Mouse (Mus musculus) G1E (cell line): ENCODE results near the gene Dlgap5. TPM values are rescaled to one million over a fixed set of nuclear protein-coding genes. Genes with fewer than 3 reads are reported as not detected.

Experiments
- ATAC-seq: 2 replicates; pipeline ENCODE4 v1.8.0; 2016; ENCODE audit warnings: mild to moderate bottlenecking; ENCODE audit not compliant: insufficient number of reproducible peaks, poor library complexity, low FRiP score, severe bottlenecking; ENCODE audit errors: extremely low read depth
- DNase-seq: peaks from one replicate; pipeline ENCODE4 v3.0.0; 2012; ENCODE audit warnings: low spot score
- H3K27me3 ChIP-seq: 2 replicates; pipeline ENCODE4 v1.6.1; 2012; ENCODE audit warnings: mild to moderate bottlenecking, low read length, inconsistent platforms; ENCODE audit not compliant: insufficient read depth
- H3K36me3 ChIP-seq: replicated peaks from 2 replicates; pipeline ENCODE3; 2012; ENCODE audit warnings: mild to moderate bottlenecking, inconsistent platforms
- H3K4me1 ChIP-seq: 2 replicates; pipeline ENCODE4 v1.6.1; 2012; ENCODE audit warnings: low read depth, low read length, inconsistent platforms, mixed read lengths; ENCODE audit not compliant: insufficient read depth
- H3K4me3 ChIP-seq: 2 replicates; pipeline ENCODE4 v1.5.1; 2012; ENCODE audit warnings: low read depth, mild to moderate bottlenecking, inconsistent platforms, low read length, moderate library complexity, mixed read lengths
- H3K9me3 ChIP-seq: replicated peaks from 2 replicates; pipeline ENCODE4 v1.6.1; 2012; ENCODE audit warnings: inconsistent platforms
- CTCF ChIP-seq: IDR thresholded peaks from 2 replicates; pipeline ENCODE4 v1.5.1; 2012; ENCODE audit warnings: low read depth, low read length, inconsistent platforms, mixed read lengths
- GATA1 ChIP-seq: IDR thresholded peaks from 2 replicates; pipeline ENCODE4 v1.6.1; 2012; ENCODE audit warnings: borderline replicate concordance, low read length, inconsistent platforms, mixed read lengths
- GATA2 ChIP-seq: IDR thresholded peaks from 2 replicates; pipeline ENCODE4 v1.6.1; 2012; ENCODE audit warnings: low read depth, low read length, inconsistent platforms, borderline replicate concordance
- POLR2AphosphoS5 ChIP-seq: IDR thresholded peaks from 2 replicates; pipeline ENCODE4 v1.6.1; 2012; ENCODE audit warnings: low read depth, low read length, inconsistent platforms; ENCODE audit not compliant: insufficient replicate concordance
- TAL1 ChIP-seq: conservative IDR thresholded peaks from 2 replicates; pipeline ENCODE4 v1.6.1; 2012; ENCODE audit warnings: low read depth, low read length, inconsistent platforms, mixed read lengths
- polyA plus RNA-seq: library from polyadenylated mRNA; stranded (reverse); fragments of >175 nt; gene quantifications from 2 replicates; pipeline ENCODE4 v1.2.3, GENCODE M21; 2012
- total RNA-seq, 2 experiments: library from RNA; stranded (forward) in 1 of 2; stranded (reverse) in 1 of 2; fragments of 200-1000 nt in 1 of 2; fragments of >200 nt in 1 of 2; fragmentation: Nextera tagmentation in 1 of 2; gene quantifications; 2 replicates each; pipeline ENCODE4 v1.2.3; 2014 to 2017

The Dlgap5 gene
- total and polyA plus RNA-seq, 3 experiments: 21.6 to 119 (median 109) TPM

DNA sequence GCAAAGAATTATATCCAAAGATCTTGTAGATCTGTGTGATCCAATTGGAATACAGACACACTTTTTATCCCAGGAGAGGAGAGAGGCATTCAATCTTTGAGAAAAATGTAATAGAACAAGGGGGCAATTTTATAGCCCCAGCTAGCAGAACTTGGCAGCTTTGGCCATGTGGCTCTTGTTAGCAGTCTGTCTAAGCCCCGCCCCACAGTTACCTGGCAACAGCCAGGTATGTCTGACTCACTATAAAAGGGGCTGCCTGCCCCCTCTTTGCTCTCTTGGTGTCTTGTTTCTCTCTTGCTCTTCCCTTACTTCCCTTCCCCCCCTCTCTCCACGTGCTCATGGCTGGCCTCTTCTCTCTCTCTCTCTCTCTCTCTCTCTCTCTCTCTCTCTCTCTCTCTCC lies 3.4 kb upstream of the Dlgap5 start:
- DNase-seq (no peak), ATAC-seq (no peak)
- peaks cover 26% of the 10 kb centered on the region for H3K4me1 ChIP-seq
- H3K9me3 ChIP-seq: no peaks in the 10 kb centered on the region
- TF ChIP-seq GATA2 (no peak), CTCF (no peak), GATA1 (no peak), TAL1 (no peak)
- no peak overlapping the region for H3K4me3 ChIP-seq
- H3K27me3 ChIP-seq: peaks cover 7% of the 10 kb centered on the region
- peaks cover 2% of the 10 kb centered on the region for H3K36me3 ChIP-seq

- Histone ChIP-seq H3K36me3 (peaks cover 20% of the 10 kb centered on the region), H3K9me3 (no peaks in the 10 kb centered on the region), H3K27me3 (peaks cover 5% of the 10 kb centered on the region), H3K4me1 (peaks cover 29% of the 10 kb centered on the region), H3K4me3 (no peak overlapping the region)
- no peak for DNase-seq
- TF ChIP-seq GATA1 (no peak), POLR2AphosphoS5 (no peak), GATA2 (no peak), TAL1 (no peak), CTCF (no peak)
- ATAC-seq: no peak
Measured at GRCm38 (mm10) chr14:47419723-47420276, 1.6 kb upstream of the Dlgap5 start.

DNA sequence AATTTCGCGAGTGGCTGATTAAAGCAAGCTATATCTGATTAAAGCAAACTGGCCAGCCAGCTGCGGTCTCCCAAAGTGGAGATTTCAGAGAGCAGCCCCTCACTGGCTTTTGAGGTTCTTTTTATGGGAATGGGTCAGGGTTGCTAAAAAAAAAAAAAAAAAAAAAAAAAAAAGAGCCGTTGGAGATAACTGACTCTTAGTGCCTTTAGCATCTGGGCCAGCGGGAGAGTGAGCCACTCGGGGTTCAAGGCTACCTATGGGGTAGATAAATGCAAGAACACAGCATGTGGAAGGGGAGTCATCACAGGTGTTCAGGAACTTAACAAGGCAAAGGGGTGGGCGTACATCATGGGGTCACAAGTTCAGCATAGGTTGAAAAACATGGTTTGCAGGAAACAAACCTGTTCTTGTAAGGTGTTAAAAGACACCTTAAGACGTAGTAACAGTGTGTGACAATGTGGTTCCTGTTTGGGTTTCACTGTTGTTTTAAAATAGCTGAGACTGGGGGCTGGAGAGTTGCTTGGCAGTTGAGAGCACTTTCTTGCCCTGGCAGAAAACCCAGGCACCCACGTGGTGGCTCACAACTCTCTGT lies 923 bp upstream of the Dlgap5 start:
- ATAC-seq (no peak), DNase-seq (no peak)
- Histone ChIP-seq H3K27me3 (peaks cover 5% of the 10 kb centered on the region), H3K9me3 (no peaks in the 10 kb centered on the region), H3K36me3 (peaks cover 27% of the 10 kb centered on the region), H3K4me1 (peaks cover 29% of the 10 kb centered on the region), H3K4me3 (no peak overlapping the region)
- TF ChIP-seq GATA1: no peak
- TF ChIP-seq GATA2: no peak
- TF ChIP-seq TAL1: no peak
- no peak for TF ChIP-seq POLR2AphosphoS5
- no peak for TF ChIP-seq CTCF

DNA sequence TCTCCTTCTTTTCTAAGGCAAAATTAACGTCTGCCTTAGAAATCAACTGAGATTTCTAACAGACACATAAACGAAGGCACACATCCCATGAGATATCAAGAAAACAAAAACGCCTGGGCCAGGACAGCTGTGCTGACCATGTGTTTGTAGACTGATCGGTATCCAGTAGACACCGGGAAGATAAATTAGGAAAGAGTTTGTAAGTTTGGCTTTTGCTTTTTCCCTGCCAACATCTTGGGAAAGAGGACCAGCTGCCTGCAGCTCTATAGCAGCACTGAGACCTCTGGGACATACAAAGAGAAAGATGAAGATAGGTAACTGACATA lies 422 bp upstream of the Dlgap5 start:
- H3K36me3 ChIP-seq: peaks cover 32% of the 10 kb centered on the region
- no peak overlapping the region; the same call in 1 of the 2 replicates for H3K4me3 ChIP-seq
- no peak for DNase-seq
- no peaks in the 10 kb centered on the region for H3K9me3 ChIP-seq
- peaks cover 5% of the 10 kb centered on the region for H3K27me3 ChIP-seq
- no peak for TF ChIP-seq GATA1
- TF ChIP-seq POLR2AphosphoS5: no peak
- TF ChIP-seq GATA2: no peak
- TF ChIP-seq TAL1: no peak
- TF ChIP-seq CTCF: no peak
- ATAC-seq: no peak
- H3K4me1 ChIP-seq: peaks cover 29% of the 10 kb centered on the region

- H3K4me3 ChIP-seq: peak overlapping the region; percentile 72
- H3K27me3 ChIP-seq: peaks cover 3% of the 10 kb centered on the region
- TF ChIP-seq TAL1 (no peak), GATA2 (no peak), CTCF (no peak), GATA1 (no peak), POLR2AphosphoS5 (no peak)
- no peak for DNase-seq
- H3K36me3 ChIP-seq: peaks cover 43% of the 10 kb centered on the region
- no peaks in the 10 kb centered on the region for H3K9me3 ChIP-seq
- no peak for ATAC-seq
- H3K4me1 ChIP-seq: peaks cover 29% of the 10 kb centered on the region
Measured at GRCm38 (mm10) chr14:47417346-47417745, 861 bp downstream of the Dlgap5 start.

DNA sequence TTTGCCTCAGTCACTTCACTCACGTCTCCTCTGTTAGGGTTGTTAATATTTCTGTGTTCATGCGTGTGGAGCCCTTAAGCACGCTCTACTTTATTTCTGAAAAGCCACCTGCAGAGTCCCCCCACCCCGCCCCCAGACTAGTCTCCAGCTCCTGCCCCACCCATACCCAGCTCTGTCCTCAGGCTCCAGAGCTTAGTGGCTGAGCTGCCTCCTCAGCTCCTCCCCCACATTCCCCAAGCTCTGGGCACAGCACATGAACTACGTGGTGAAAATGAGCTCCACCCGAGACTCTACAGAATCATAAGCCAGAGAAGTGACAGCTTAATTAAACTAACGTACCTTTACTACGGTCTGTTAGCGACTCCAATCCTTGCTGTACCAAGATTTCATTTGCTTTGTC lies 12.2 kb downstream of the Dlgap5 start:
- H3K9me3 ChIP-seq: no peaks in the 10 kb centered on the region
- no peaks in the 10 kb centered on the region for H3K27me3 ChIP-seq
- H3K4me1 ChIP-seq: peaks cover 6% of the 10 kb centered on the region; the same call in 1 of the 2 replicates
- H3K36me3 ChIP-seq: peaks cover 99% of the 10 kb centered on the region
- TF ChIP-seq GATA2 (no peak), POLR2AphosphoS5 (no peak), GATA1 (no peak), TAL1 (no peak), CTCF (no peak)
- no peak overlapping the region for H3K4me3 ChIP-seq
- DNase-seq (no peak), ATAC-seq (no peak)

GRCm38 (mm10) chr14:47402735-47403134 lies 15.5 kb downstream of the Dlgap5 start:
- no peaks in the 10 kb centered on the region for H3K9me3 ChIP-seq
- no peak for DNase-seq
- no peak for ATAC-seq
- TF ChIP-seq CTCF (no peak), POLR2AphosphoS5 (no peak), GATA2 (no peak), TAL1 (no peak), GATA1 (no peak)
- no peaks in the 10 kb centered on the region for H3K27me3 ChIP-seq
- no peak overlapping the region for H3K4me3 ChIP-seq
- H3K4me1 ChIP-seq: peaks cover 6% of the 10 kb centered on the region; the same call in 1 of the 2 replicates
- H3K36me3 ChIP-seq: peaks cover 92% of the 10 kb centered on the region
